Mouse (Mus musculus): ENCODE results near the gene Olfr1260.

Gene Olfr1260

GRCm38 (mm10) chr2:89974184-89974583, at the start of gene Olfr1260:
Olfr1260 (plus strand) TSS chr2:89974340.
- DNase-seq = no peak

- DNase-seq = no peak
Observed at GRCm38 (mm10) chr2:89927009-89927408, 47.1 kb upstream of the Olfr1260 start, which contains the start of gene Olfr1258. Olfr1258 (plus strand) TSS chr2:89927309.

GRCm38 (mm10) chr2:89948564-89948963, 25.6 kb upstream of the Olfr1260 start, which contains the start of gene Olfr1259:
Olfr1259 (minus strand) TSS chr2:89948664.
- DNase-seq = no peak

GRCm38 (mm10) chr2:89977709-89978108, 3.6 kb downstream of the Olfr1260 start:
- DNase-seq = no peak

GRCm38 (mm10) chr2:89990921-89991320, 16.8 kb downstream of the Olfr1260 start, which contains the start of gene Olfr1261:
Olfr1261 (plus strand) TSS chr2:89991221.
- DNase-seq = no peak

- DNase-seq = no peak
Observed at GRCm38 (mm10) chr2:89999845-90000244, 25.7 kb downstream of the Olfr1260 start, which contains the start of gene Olfr1262. Olfr1262 (plus strand) TSS chr2:90000145.

- no peak for DNase-seq
Observed at GRCm38 (mm10) chr2:90011831-90012230, 37.7 kb downstream of the Olfr1260 start, which contains the start of gene Olfr1263. Olfr1263 (plus strand) TSS chr2:90012131.

- DNase-seq = no peak
Observed at GRCm38 (mm10) chr2:90025477-90025876, 51.3 kb downstream of the Olfr1260 start, which contains the start of gene Olfr1264. Olfr1264 (minus strand) TSS chr2:90025577.
